9 mouse cellular contexts compared by ENCODE assay signal in the genomic region with DNA sequence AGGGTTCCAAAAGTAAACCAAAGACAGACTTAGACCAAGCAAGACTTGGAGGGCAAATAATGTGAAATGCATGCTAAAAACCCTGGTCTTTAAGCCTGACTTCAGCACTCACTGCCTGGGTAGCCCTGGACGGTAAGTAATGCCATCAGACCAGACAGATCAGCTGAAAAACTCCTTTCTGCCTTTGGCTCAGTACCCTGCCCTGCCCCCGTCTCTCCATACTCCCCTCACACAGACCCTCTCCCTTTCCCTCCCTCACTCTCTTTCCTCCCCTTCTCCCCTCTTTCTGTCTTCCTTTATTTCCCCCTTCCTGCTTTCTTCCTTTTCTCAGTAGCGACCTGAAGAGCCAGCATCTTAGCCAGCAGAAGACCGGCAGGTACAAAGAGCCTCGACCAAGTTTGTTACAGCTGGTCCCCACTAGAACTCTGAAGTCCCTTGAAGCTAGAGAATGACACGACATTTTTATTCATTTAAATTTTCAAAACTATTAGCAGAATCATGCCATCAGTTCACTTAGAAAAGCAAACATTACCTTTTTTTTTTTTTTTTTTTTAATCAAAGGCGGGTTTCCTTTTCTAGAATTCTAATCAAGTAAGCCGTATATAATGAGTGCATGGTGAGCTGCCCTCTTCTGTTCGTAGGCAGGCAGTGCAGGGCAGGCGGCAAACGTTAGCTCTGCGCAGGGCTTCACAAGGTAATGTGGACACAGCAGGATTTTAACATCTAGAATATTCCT. TPM values are rescaled to one million over a fixed set of nuclear protein-coding genes. Genes with fewer than 3 reads are reported as not detected.
DNase-seq lines count a peak whose midpoint lies in the region; ATAC-seq and TF ChIP-seq lines count a peak whose summit lies in the region.
"Had no signal": no experiment of that assay in that cellular context is flagged by ENCODE, and none has a peak within 500 bp of the region (broad histone marks: within the 10 kb centered on the region; RNA-seq: fewer than 3 reads in every experiment).

No protein-coding gene starts in this region.

- H3K9ac ChIP-seq in liver, postnatal 0 days (replicated peaks) = no peak overlapping the region
- H3K9ac ChIP-seq: embryonic facial prominence, embryonic 12.5 days had no signal

- H3K9me3 ChIP-seq in liver, postnatal 0 days (ENCODE audit: low read length) = no peaks in the 10 kb centered on the region
- H3K9me3 ChIP-seq: embryonic facial prominence, embryonic 12.5 days had no signal

- H3K4me1 ChIP-seq in liver, postnatal 0 days (ENCODE audit: insufficient read depth) = no peaks in the 10 kb centered on the region
- no peaks in the 10 kb centered on the region for H3K4me1 ChIP-seq in olfactory bulb, adult 2 months (ENCODE audit: control insufficient read depth, insufficient read depth, low read length)
- H3K4me1 ChIP-seq: embryonic facial prominence, embryonic 12.5 days had no signal

- TF ChIP-seq POLR2A in olfactory bulb, adult 2 months (IDR thresholded peaks at IDR 0.05; ENCODE audit: insufficient read depth, low read depth, low read length) = no peak

- no peak overlapping the region for H3K27ac ChIP-seq in liver, postnatal 0 days (ENCODE audit: low read depth)
- no peak overlapping the region for H3K27ac ChIP-seq in olfactory bulb, adult 2 months (ENCODE audit: insufficient read depth, low read depth, low read length)
- H3K27ac ChIP-seq: embryonic facial prominence, embryonic 12.5 days had no signal

- no peak overlapping the region for H3K4me3 ChIP-seq in liver, postnatal 0 days (ENCODE audit: low read depth, low read length)
- no peak overlapping the region for H3K4me3 ChIP-seq in olfactory bulb, adult 2 months (ENCODE audit: insufficient read depth, low read depth, low read length)
- H3K4me3 ChIP-seq: embryonic facial prominence, embryonic 12.5 days had no signal

- peak; percentile 95 for ATAC-seq in frontal cortex, adult (ENCODE audit: low TSS enrichment)
- ATAC-seq in liver, postnatal 0 days = no peak

- H3K36me3 ChIP-seq in liver, postnatal 0 days (replicated peaks; ENCODE audit: insufficient read depth, low read length) = no peaks in the 10 kb centered on the region
- H3K36me3 ChIP-seq: embryonic facial prominence, embryonic 12.5 days had no signal

- DNase-seq in ovary, postnatal 36 days (ENCODE audit: low spot score) = peak; percentile 37
- DNase-seq in ovary, adult 18-20 months (ENCODE audit: low spot score) = no peak
- peak; percentile 48 to 49 for DNase-seq in cerebellum, adult 18-20 months
- peak; percentile 57 for DNase-seq in kidney, adult 9 months
- DNase-seq in liver, postnatal 0 days = peak; percentile 39
- no peak for DNase-seq in c-Kit-positive CD71-positive TER-119-positive erythroid progenitor cells, embryonic 14.5 days (ENCODE audit: low spot score)

- H3K27me3 ChIP-seq in liver, postnatal 0 days (ENCODE audit: insufficient read depth, low read length) = no peaks in the 10 kb centered on the region
- H3K27me3 ChIP-seq: embryonic facial prominence, embryonic 12.5 days had no signal

- 24% methylated on average over 12 of the region's 12 CpGs for WGBS in liver, postnatal 0 days (ENCODE audit: insufficient replicate concordance)
- WGBS in olfactory bulb, adult 2 months = 16% methylated on average over 12 of the region's 12 CpGs

- H3K4me2 ChIP-seq in liver, postnatal 0 days (ENCODE audit: low read depth, low read length) = no peak overlapping the region; the same call in 1 of the 2 replicates
- H3K4me2 ChIP-seq: embryonic facial prominence, embryonic 12.5 days had no signal

- no peak for TF ChIP-seq EP300 in liver, postnatal 0 days (IDR thresholded peaks at IDR 0.05; ENCODE audit: low read depth)

- TF ChIP-seq CTCF in liver, postnatal 0 days (IDR thresholded peaks at IDR 0.05; ENCODE audit: low read depth) = peak; percentile 63
- TF ChIP-seq CTCF in olfactory bulb, adult 2 months (IDR thresholded peaks at IDR 0.05; ENCODE audit: insufficient read depth, low read depth, low read length) = peak; percentile 47

RNA-seq across cellular contexts. Expression of a gene that starts 48.5 kb away (rescaled TPM):
- polyA plus RNA-seq in liver, postnatal 0 days (2015; fragmentation: Nextera tagmentation; extraction: Ambion mirVana) = 0.62 and 0.73 TPM in 2 replicates
- not detected in 2 replicates for polyA plus RNA-seq in olfactory bulb, adult 2 months (2012; ENCODE audit: insufficient read depth, insufficient read length, low replicate concordance, missing spikeins)

Comparison
In these comparisons a context has a peak if more than half of its experiments do, and no peak if none do; other contexts are left out.
1. DNase-seq: peak in ovary, postnatal 36 days (single experiment), cerebellum, adult 18-20 months (2 of 2), kidney, adult 9 months (single experiment) and liver, postnatal 0 days (single experiment); none in ovary, adult 18-20 months (single experiment) and c-Kit-positive CD71-positive TER-119-positive erythroid progenitor cells, embryonic 14.5 days (single experiment).